Mouse (Mus musculus) kidney, adult 2 months (tissue): ENCODE measurements around the gene Olfr459. TPM values are rescaled to one million over a fixed set of nuclear protein-coding genes. Genes with fewer than 3 reads are reported as not detected.
A peak's percentile ranks its signal among the peaks of the same experiment; 100 is the strongest.

Experiments
- DNase-seq: peaks from one replicate; pipeline ENCODE4 v3.0.0; 2021
- H3K27ac ChIP-seq: fragments of 200-500 bp; 2 replicates; pipeline ENCODE4 v1.5.1; 2012; ENCODE audit warnings: low read depth, low read length, control low read depth, inconsistent platforms; ENCODE audit not compliant: insufficient read depth
- H3K27me3 ChIP-seq: fragments of 200-500 bp; replicated peaks from 2 replicates; pipeline ENCODE4 v1.6.1; 2012; ENCODE audit warnings: mild to moderate bottlenecking, moderate library complexity, low read length, inconsistent platforms; ENCODE audit not compliant: control insufficient read depth, insufficient read depth
- H3K36me3 ChIP-seq: fragments of 200-500 bp; 2 replicates; pipeline ENCODE4 v1.6.1; 2012; ENCODE audit warnings: mild to moderate bottlenecking, moderate library complexity, low read length, inconsistent platforms; ENCODE audit not compliant: control insufficient read depth, insufficient read depth
- H3K4me1 ChIP-seq: fragments of 200-500 bp; 2 replicates; pipeline ENCODE4 v1.6.1; 2011; ENCODE audit warnings: low read length; ENCODE audit not compliant: control insufficient read depth, insufficient read depth
- H3K4me3 ChIP-seq: fragments of 200-500 bp; 2 replicates; pipeline ENCODE4 v1.5.1; 2011; ENCODE audit warnings: mild to moderate bottlenecking, low read depth, low read length, control low read depth; ENCODE audit not compliant: insufficient read depth
- CTCF ChIP-seq: fragments of 200-500 bp; conservative IDR thresholded peaks from 2 replicates; pipeline ENCODE4 v1.5.1; 2011; ENCODE audit warnings: low read depth, mild to moderate bottlenecking, control low read depth, low read length, moderate library complexity, mixed read lengths; ENCODE audit not compliant: insufficient read depth, insufficient read length
- POLR2A ChIP-seq: fragments of 200-500 bp; IDR thresholded peaks from one replicate; pipeline ENCODE4 v1.6.1; 2011; ENCODE audit warnings: low read depth, low read length, control low read depth
- WGBS: fragments of 180-500 bp; shearing (Covaris S2); methylation state at CpG from one replicate; pipeline ENCODE4 v1.1.7; 2018; 5-methylcytosine and 5-hydroxymethylcytosine counted together
- polyA plus RNA-seq: library from polyadenylated mRNA; depleted of rRNA; stranded (reverse); fragments of >200 nt; gene quantifications from 2 replicates; pipeline ENCODE4 v1.2.3, GENCODE M21; 2012; rRNA removed

Olfr459 gene
- polyA plus RNA-seq, 1 experiment = not detected

GRCm38 (mm10) chr6:41727989-41728609 is 46.9 kb downstream of the Olfr459 start:
- H3K27ac ChIP-seq = no peak overlapping the region
- TF ChIP-seq POLR2A (no peak), CTCF (no peak; the same call in 1 of the 2 replicates)
- H3K4me1 ChIP-seq = no peaks in the 10 kb centered on the region
- 66% methylated on average over 1 of the region's 1 CpGs for WGBS
- H3K27me3 ChIP-seq = no peaks in the 10 kb centered on the region
- H3K36me3 ChIP-seq = no peaks in the 10 kb centered on the region
- no peak overlapping the region for H3K4me3 ChIP-seq
- peak; percentile 3 for DNase-seq

DNA sequence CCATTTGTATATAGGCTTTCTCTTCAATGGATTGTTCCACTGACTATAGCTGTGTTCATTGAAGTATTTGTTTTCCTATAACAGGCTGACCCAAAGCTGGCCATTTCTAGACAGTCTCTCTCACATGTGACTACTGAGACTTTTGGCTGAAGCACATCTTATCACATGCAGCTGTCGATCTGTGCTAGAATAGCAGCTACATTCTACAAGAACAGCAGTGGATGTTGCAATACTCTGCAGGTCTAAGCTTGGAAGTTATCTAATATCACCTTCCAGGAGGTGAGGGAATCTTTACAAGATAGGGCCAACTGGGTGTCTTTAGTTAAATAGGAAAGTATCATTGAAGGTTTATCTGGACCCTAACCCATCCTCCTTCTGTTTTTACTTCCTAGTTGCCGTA is 53.5 kb downstream of the Olfr459 start:
- no peak for DNase-seq
- H3K4me3 ChIP-seq = no peak overlapping the region
- no peak overlapping the region for H3K27ac ChIP-seq
- H3K36me3 ChIP-seq = no peaks in the 10 kb centered on the region
- no peaks in the 10 kb centered on the region for H3K27me3 ChIP-seq
- WGBS = 89% methylated on average over 2 of the region's 2 CpGs
- H3K4me1 ChIP-seq = no peaks in the 10 kb centered on the region
- no peak for TF ChIP-seq CTCF
- no peak for TF ChIP-seq POLR2A

Other genes with a start within 250 kb of the Olfr459 start
- 4.0 and 5.6 TPM in 2 replicates for gene Ephb6, start 169.7 kb downstream of the Olfr459 start, polyA plus RNA-seq
- 0.72 and 1.0 TPM in 2 replicates for gene Trpv6, start 138.8 kb downstream of the Olfr459 start, polyA plus RNA-seq
- 6.6 and 12.4 TPM in 2 replicates for gene Trpv5, start 94.4 kb downstream of the Olfr459 start, polyA plus RNA-seq
- 0.75 and 0.99 TPM in 2 replicates for gene Llcfc1, start 90.7 kb downstream of the Olfr459 start, polyA plus RNA-seq
- gene Kel, start 70.8 kb downstream of the Olfr459 start, polyA plus RNA-seq = 0.04 and 0.13 TPM in 2 replicates
- not detected in 2 replicates for gene Pip, start 72.4 kb upstream of the Olfr459 start, polyA plus RNA-seq
- gene Sval2, start 77.8 kb upstream of the Olfr459 start, polyA plus RNA-seq = not detected in 2 replicates
- not detected in 2 replicates for gene Sval1, start 176.5 kb upstream of the Olfr459 start, polyA plus RNA-seq
- not detected in 2 replicates for gene Sval3, start 193.0 kb upstream of the Olfr459 start, polyA plus RNA-seq